Mouse (Mus musculus) layer of hippocampus, adult 2 months (tissue): ENCODE data around the gene Togaram1. TPM values are rescaled to one million over a fixed set of nuclear protein-coding genes. Genes with fewer than 3 reads are reported as not detected.

Source experiments
- DNase-seq, 2 experiments: peaks; one replicate each; pipeline ENCODE4 v3.0.0; 2022; ENCODE audit warnings: low spot score in 2 of 2
- H3K27ac ChIP-seq: fragments of 200-600 bp; 2 replicates; pipeline ENCODE4 v1.8.1; 2022
- H3K4me3 ChIP-seq: fragments of 200-600 bp; 2 replicates; pipeline ENCODE4 v1.8.1; 2022; ENCODE audit warnings: mild to moderate bottlenecking
- CTCF ChIP-seq: fragments of 200-600 bp; conservative IDR thresholded peaks from 2 replicates; pipeline ENCODE4 v1.8.1; 2022; ENCODE audit warnings: antibody characterized with exemption, mild to moderate bottlenecking, moderate library complexity
- long read RNA-seq, 2 experiments: library from polyadenylated mRNA; stranded (forward); transcript quantifications; one replicate each; pipeline ENCODE4 v2.0.0; 2021; ENCODE audit warnings: borderline mapping rate in 2 of 2
- total RNA-seq, 2 experiments: library from RNA; stranded (reverse); gene quantifications; 2 replicates each; pipeline ENCODE4 v1.2.3; 2021

The Togaram1 gene
- 10 to 100 TPM; 49.7 to 50.8 TPM for total RNA-seq
- long read RNA-seq, experiment 1, full-length matches to known transcripts, result 8 of 11 reads
- long read RNA-seq, experiment 1, partial matches to known transcripts, result 1 of 11 reads
- long read RNA-seq, experiment 1, other reads (novel, unspliced or antisense), result 2 of 11 reads
- long read RNA-seq, experiment 2, full-length matches to known transcripts, result 14 of 19 reads
- long read RNA-seq, experiment 2, partial matches to known transcripts, result 2 of 19 reads
- long read RNA-seq, experiment 2, other reads (novel, unspliced or antisense), result 3 of 19 reads

DNA sequence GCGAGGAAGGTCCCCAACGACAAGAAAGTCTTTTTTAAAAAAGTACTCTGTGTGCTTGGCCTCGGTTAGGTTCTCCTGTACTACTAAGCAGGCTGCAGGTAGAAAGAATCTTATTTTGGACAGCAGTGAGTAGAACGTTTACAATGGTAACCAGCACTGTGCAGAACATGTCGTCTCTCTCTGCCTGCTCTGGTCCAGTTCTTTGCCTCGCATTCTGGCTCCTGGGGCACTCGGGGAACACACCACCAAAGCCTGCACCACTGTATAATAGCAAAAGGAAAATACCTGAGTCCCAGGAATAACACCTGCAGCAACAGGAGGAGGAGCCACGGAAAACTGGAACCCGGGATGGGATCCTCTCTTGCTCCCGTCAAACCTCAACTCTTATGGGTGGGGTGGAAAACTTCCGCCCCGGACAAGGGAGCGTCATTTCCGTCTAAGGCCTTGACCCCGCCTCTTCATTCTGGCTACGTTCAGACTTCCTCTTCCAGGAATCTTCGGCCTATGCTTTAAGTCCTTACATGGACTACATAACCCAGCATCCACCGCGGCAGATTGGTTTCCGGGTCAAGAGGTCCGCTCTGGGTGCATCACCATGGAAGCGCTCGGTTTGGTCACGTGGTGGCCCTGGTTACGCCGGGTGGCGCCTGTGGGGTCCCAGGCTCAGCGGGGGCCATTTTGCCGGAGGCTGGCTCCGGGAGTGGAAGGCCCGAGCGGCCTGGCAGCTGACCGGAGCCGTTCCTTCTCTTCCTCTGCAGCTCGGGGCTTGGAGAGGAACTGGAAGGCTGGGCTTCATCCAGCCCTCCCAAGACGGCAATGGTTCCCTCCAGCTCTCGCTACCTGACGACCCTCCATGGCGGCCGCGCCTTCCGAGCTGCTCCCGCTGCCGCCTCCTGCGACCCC lies at the start of gene Togaram1, which contains the start of gene Klhl28:
Gene Togaram1, plus strand, starts transcription at position 681 of the 903 bp plus-strand sequence.
Gene Klhl28, minus strand, starts transcription at position 411 of the 903 bp plus-strand sequence.
- H3K4me3 ChIP-seq, result peak within 1 kb of the TSS; percentile 99
- peak; percentile 99 to 100 for DNase-seq
- peak within 1 kb of the TSS; percentile 97 for H3K27ac ChIP-seq
- no peak for TF ChIP-seq CTCF

DNA sequence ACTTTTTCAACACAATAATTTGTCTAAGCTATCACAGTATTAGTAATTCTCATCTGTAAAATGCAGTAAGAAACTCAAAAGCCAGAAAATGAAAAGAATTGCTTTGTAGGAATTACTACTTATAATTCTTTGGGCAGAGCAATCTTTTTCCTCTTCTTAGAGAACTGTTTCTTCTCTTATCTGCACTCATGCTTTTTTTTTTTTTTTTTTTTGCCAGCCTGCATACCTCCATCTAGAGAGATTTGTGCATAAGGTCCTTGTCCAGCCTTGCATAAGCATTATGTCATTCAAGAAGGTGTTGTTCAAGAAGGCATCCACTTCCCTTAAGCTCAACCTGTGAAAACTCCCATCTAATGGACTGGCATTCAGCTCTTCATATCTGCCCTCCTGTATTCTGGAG lies 48.9 kb upstream of the Togaram1 start:
- TF ChIP-seq CTCF, result no peak
- Histone ChIP-seq H3K4me3 (no peak overlapping the region), H3K27ac (no peak overlapping the region)
- DNase-seq, result no peak

DNA sequence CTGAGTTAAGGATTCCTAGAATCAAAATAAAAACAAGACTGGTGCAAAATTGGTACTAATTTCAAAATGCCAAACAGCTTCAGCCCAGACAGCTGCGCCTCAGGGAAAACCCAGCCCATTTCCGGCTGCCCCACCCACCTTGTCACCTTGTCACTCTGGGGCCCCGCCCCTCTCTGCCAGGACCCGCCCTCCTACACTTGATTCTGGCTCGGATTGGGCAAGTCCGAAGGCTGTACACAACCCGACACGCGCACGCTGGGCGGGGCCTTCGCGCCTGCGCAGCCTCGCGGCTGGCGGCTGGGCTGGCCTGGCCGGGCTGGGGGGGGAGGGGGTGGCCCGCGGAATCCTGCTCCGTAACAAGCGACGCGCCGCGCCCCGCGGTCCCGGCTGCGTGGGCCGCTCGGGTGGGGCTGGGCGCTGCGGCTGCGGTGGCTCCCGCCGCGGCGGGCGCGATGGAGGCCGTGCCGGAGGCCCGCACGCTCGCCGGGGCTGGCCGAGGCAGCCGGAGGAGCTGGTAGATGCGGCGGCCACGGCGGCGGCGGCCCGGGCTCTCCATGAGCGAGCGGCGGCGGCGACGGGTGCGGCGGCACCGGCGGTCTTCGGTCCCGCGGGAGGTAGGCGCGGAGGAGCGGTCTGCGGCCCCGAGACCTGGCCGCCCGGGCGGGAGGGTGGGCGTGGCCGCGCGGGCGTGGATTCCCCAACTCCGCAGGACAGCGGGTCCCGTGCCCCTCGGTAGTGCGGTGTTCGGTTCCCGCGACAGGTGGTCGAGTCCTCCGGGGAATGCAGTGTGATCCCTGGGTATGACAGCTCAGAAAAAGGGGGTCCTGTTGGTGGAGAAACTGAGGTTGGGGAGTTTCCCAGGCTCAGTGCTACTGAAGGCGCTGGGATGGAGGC lies 47.8 kb upstream of the Togaram1 start, which contains the start of gene Gm527:
Gene Gm527, plus strand, starts transcription at position 329 of the 894 bp plus-strand sequence.
- TF ChIP-seq CTCF, result no peak
- Histone ChIP-seq H3K27ac (peak within 1 kb of the TSS; percentile 69), H3K4me3 (peak within 1 kb of the TSS; percentile 67)
- peak; percentile 94 for DNase-seq

DNA sequence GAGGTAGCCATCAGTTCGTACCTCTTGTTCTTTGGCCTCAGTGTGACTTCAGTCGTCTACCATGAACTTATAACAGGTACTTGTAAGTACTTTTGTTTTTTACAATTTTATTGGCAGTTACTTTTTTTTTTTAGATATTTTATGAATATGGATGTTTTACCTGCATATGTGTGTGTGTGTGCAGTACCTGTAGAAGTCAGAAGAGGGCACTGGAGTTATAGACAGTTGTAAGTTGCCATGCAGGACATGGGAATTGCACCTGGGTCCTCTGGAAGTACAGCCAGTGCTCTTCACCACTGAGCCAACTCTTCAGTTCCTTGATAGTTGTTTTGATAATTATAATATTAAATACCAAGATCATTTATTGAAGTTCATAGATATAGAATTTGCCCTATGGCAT lies 28.1 kb upstream of the Togaram1 start:
- peak; percentile 63 for TF ChIP-seq CTCF
- Histone ChIP-seq H3K4me3 (no peak overlapping the region), H3K27ac (no peak overlapping the region)
- no peak for DNase-seq

DNA sequence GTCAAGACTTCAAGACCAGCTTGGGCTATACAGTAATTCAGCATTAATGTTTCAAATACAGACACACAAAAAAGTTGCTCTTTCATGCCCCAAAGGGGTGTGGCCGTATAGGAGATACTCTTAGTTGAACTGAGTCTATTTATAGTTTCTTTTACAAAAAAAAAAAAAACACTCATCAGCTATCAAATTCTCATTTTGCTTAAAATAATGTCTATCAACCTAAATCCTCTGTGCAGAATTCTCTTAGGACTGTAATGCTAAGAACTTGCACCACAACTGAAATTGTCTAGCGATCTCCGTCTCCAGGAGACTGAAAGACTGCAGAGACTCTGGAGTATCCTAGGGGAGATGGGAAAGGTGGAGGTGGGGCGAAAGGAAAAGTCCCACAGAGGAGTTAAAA lies 1.0 kb upstream of the Togaram1 start:
- no peak for TF ChIP-seq CTCF
- no peak for DNase-seq
- Histone ChIP-seq H3K27ac (peak overlapping the region; percentile 88; the same call in 1 of the 2 replicates), H3K4me3 (peak overlapping the region; percentile 99)

DNA sequence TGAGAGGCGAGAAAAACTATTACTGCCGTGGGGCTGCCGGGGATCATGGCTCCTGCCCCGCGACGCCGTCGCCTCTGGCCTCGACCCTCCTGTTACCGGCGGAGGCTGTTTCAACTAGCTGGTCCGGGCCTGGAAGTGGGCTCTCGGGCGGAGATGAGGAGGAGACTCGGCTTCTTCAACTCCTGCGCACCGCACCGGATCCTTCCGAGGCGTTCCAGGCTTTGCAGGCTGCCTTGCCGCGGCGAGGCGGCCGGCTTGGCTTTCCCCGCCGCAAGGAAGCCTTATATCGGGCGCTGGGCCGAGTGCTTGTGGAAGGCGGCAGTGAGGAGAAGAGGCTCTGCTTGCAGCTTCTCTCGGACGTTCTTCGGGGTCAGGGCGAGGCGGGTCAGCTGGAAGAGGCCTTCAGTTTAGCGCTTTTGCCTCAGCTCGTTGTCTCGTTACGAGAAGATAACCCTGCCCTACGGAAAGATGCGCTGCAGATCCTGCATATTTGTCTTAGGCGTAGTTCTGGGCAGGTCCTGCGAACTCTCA lies 562 bp downstream of the Togaram1 start:
- peak; percentile 17 to 51 for DNase-seq
- TF ChIP-seq CTCF, result no peak
- peak overlapping the region; percentile 99 for H3K4me3 ChIP-seq
- H3K27ac ChIP-seq, result peak overlapping the region; percentile 97

DNA sequence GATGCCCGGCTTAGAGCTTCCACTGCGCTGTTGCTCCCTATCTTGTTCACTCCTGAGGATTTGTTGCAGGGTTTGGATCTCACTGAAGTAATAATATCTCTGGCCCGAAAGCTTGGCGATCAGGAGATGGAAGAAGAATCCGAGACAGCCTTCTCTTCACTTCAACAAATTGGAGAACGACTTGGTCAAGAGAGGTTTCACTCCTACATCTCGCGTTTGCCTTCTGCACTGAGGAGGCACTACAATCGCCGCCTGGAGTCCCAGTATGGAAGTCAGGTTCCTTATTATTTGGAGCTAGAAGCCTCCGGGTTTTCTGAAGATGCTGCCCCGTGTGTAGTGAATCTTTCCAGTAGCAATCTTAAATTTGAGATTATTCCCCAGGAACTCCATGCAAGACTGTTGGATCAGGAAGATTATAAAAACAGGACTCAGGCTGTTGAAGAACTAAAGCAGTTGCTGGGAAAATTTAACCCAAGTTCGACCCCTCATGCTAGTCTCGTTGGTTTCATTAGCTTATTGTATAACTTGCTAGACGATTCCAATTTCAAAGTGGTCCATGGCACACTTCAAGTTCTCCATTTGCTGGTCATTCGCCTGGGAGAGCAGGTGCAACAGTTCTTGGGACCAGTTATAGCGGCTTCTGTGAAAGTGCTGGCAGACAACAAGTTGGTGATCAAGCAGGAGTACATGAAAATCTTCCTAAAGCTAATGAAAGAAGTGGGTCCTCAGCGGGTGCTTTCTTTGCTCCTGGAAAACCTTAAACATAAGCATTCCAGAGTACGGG lies 1.2 kb downstream of the Togaram1 start:
- DNase-seq, result no peak
- TF ChIP-seq CTCF, result peak; percentile 10; the same call in 1 of the 2 replicates
- peak overlapping the region; percentile 99 for H3K4me3 ChIP-seq
- H3K27ac ChIP-seq, result peak overlapping the region; percentile 97

DNA sequence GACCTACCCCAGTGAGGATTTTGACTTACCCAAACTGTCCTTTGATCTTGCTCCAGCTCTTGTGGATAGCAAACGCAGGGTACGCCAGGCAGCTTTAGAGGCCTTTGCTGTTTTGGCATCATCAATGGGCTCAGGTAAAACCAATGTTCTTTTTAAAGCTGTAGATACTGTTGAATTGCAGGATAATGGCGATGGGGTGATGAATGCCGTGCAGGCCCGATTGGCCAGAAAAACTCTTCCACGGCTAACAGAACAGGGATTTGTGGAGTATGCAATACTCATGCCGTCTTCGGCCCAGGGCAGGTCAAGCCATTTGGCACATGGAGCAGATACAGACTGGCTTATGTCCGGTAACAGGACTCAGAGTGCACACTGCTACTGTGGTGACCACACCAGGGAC lies 1.9 kb downstream of the Togaram1 start:
- TF ChIP-seq CTCF, result no peak
- peak overlapping the region; percentile 97 for H3K27ac ChIP-seq
- no peak for DNase-seq
- H3K4me3 ChIP-seq, result peak overlapping the region; percentile 99

DNA sequence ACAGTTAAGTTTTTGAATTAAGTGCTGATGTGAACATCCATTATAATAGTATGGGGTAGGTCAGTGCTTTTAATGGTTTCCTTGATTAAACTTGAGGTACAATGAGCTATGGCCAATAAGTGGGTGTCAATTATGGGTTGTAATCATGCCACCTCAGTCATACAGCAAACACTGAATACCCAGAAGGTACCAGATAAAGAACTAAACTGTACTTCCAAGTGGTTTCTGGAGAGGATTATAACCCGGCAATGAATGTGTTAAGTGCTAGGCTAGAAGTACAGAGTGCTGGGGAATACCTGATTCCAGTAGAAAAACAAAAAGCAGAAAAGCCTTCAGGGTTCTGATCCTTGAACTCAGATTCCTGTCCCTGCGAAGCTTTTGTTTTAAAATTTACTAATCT lies 2.5 kb downstream of the Togaram1 start:
- no peak for TF ChIP-seq CTCF
- H3K4me3 ChIP-seq, result peak overlapping the region; percentile 99
- peak overlapping the region; percentile 97; the same call in 1 of the 2 replicates for H3K27ac ChIP-seq
- no peak for DNase-seq

DNA sequence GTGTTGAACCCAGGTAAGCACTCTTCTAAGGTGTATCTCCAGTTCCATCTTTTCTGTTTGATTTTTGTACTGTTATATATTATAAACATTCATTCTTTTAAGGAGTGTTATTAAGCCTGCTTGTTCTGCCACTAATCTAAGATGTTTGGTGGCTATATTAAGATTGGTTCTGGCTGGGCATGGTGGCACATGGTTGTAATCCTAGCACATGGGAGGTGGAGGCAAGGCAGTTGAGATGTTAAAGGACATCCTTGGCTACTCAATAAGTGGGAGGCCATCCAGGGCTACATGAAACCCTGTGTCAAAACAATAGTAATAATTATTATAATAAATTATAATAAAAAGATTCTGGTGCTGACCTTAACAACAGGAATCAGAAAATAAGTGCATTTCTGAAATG lies 5.8 kb downstream of the Togaram1 start:
- no peak for TF ChIP-seq CTCF
- no peak for DNase-seq
- Histone ChIP-seq H3K4me3 (peak overlapping the region; percentile 99), H3K27ac (no peak overlapping the region)

DNA sequence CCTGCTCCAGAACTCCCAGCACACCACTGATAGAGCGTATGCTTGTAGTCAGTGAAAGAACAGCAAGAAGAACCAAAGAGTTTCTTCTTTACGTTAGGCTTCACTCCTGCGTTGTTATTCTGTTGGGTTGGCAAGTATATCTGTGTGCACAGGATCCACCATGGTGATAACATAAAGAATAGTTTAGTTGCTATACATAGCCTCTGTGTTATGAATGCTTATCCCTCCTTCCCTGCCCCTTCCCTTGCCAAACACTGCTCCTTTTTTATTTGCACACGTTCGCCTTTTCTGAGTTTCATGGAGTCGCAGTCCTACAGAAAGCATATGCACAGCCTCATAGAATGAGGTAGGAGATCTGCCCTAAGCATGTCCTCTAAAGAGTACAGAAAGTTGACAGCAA lies 6.5 kb downstream of the Togaram1 start:
- DNase-seq, result no peak

More for the DNA sequence above, 6.5 kb downstream of the Togaram1 start:
- Histone ChIP-seq H3K4me3 (peak overlapping the region; percentile 99), H3K27ac (no peak overlapping the region)
- no peak for TF ChIP-seq CTCF
